ENCODE assay signal across 8 mouse cellular contexts in the genomic region with DNA sequence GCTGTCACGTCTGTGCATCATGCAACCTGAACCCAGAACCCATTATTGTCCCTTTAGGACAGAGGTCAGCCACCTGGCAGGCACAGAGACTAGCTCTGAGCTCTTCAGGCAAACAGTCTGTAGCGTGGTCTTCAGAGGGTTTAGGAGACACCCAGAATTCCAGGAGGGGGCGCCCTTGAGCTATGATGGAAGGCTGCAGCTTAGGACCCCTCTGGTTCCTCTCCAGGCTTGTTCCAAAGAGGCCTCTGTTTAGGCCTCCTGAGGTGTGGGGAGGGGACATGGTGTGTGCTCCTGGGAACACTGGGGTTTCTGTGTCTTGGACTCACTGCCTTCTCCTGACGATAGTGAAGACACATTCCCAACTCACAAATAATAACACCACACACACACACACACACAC. TPM values are rescaled to one million over a fixed set of nuclear protein-coding genes. Genes with fewer than 3 reads are reported as not detected.
DNase-seq lines count a peak whose midpoint lies in the region; ATAC-seq and TF ChIP-seq lines count a peak whose summit lies in the region.

No protein-coding gene starts in this region.

- H3K36me3 ChIP-seq in intestine, embryonic 16.5 days (ENCODE audit: control insufficient read depth, insufficient read depth, low read length) = no peaks in the 10 kb centered on the region
- no peaks in the 10 kb centered on the region for H3K36me3 ChIP-seq in limb, embryonic 10.5 days
- no peaks in the 10 kb centered on the region for H3K36me3 ChIP-seq in thymus, adult 2 months (ENCODE audit: control insufficient read depth, insufficient read depth, low read length)

- 50% methylated on average over 4 of the region's 4 CpGs for WGBS in bone marrow, adult 2 months
- 48% methylated on average over 4 of the region's 4 CpGs for WGBS in intestine, embryonic 16.5 days
- WGBS in limb, embryonic 10.5 days = 8% methylated on average over 4 of the region's 4 CpGs
- 57% methylated on average over 4 of the region's 4 CpGs for whole genome bisulfite sequencing in thymus, adult 2 months

- DNase-seq in cerebellum, adult 9-11 months = peak; percentile 14
- DNase-seq in cerebellum, adult 9-10 months = no peak
- peak; percentile 76 for DNase-seq in gastrocnemius, adult 18-20 months (ENCODE audit: low spot score)
- DNase-seq in limb, embryonic 10.5 days (ENCODE audit: low spot score) = peak; percentile 92
- peak; percentile 71 for DNase-seq in thymus, adult 2 months

- TF ChIP-seq CTCF in bone marrow, adult 2 months (IDR thresholded peaks at IDR 0.05; ENCODE audit: control insufficient read depth, insufficient read depth, low read length) = peak; percentile 45
- TF ChIP-seq CTCF in thymus, adult 2 months (IDR thresholded peaks at IDR 0.05; ENCODE audit: borderline replicate concordance, control insufficient read depth, extremely low read depth, insufficient read depth, low read length, poor library complexity) = peak; percentile 48; the same call in 1 of the 2 replicates

- H3K4me1 ChIP-seq in bone marrow, adult 2 months (ENCODE audit: control insufficient read depth, insufficient read depth, low read length) = no peaks in the 10 kb centered on the region
- H3K4me1 ChIP-seq in intestine, embryonic 16.5 days (ENCODE audit: control insufficient read depth, insufficient read depth, low read length) = no peaks in the 10 kb centered on the region
- peaks cover 38% of the 10 kb centered on the region for H3K4me1 ChIP-seq in limb, embryonic 10.5 days
- no peaks in the 10 kb centered on the region for H3K4me1 ChIP-seq in thymus, adult 2 months (replicated peaks; ENCODE audit: control insufficient read depth, insufficient read depth, low read length)

- no peak overlapping the region for H3K27ac ChIP-seq in bone marrow, adult 2 months (ENCODE audit: control insufficient read depth, insufficient read depth, low read depth, low read length, poor library complexity)
- no peak overlapping the region for H3K27ac ChIP-seq in intestine, embryonic 16.5 days (ENCODE audit: low read length)
- 0 out of 2 replicates have a peak overlapping the region, but pooled peaks have one; percentile 30 for H3K27ac ChIP-seq in limb, embryonic 10.5 days
- no peak overlapping the region for H3K27ac ChIP-seq in thymus, adult 2 months (ENCODE audit: control insufficient read depth, insufficient read depth, low read length)

- H3K9ac ChIP-seq in intestine, embryonic 16.5 days (ENCODE audit: low read depth, low read length) = no peak overlapping the region

- H3K4me3 ChIP-seq in bone marrow, adult 2 months (replicated peaks; ENCODE audit: control insufficient read depth, low read depth, low read length) = no peak overlapping the region
- no peak overlapping the region for H3K4me3 ChIP-seq in intestine, embryonic 16.5 days (ENCODE audit: low read length)
- H3K4me3 ChIP-seq in limb, embryonic 10.5 days = no peak overlapping the region
- no peak overlapping the region for H3K4me3 ChIP-seq in thymus, adult 2 months (ENCODE audit: control insufficient read depth, insufficient read depth, low read length)

- H3K27me3 ChIP-seq in intestine, embryonic 16.5 days (replicated peaks; ENCODE audit: control insufficient read depth, insufficient read depth, low read length) = no peaks in the 10 kb centered on the region
- H3K27me3 ChIP-seq in limb, embryonic 10.5 days (ENCODE audit: low read depth, poor library complexity, severe bottlenecking) = peaks cover 90% of the 10 kb centered on the region
- H3K27me3 ChIP-seq in thymus, adult 2 months (ENCODE audit: control insufficient read depth, insufficient read depth, low read length) = no peaks in the 10 kb centered on the region

- ATAC-seq in intestine, embryonic 16.5 days = peak; percentile 52; the same call in 1 of the 2 replicates
- ATAC-seq in monocyte, adult 5-6 weeks (replicated peaks; ENCODE audit: insufficient number of reproducible peaks, low FRiP score, low TSS enrichment, poor library complexity, severe bottlenecking) = 0 out of 2 replicates have a peak, but pooled peaks have one; percentile 33

- TF ChIP-seq POLR2A in bone marrow, adult 2 months (IDR thresholded peaks at IDR 0.05; ENCODE audit: borderline replicate concordance, control insufficient read depth, low read depth, low read length) = no peak
- no peak for TF ChIP-seq POLR2A in thymus, adult 2 months (IDR thresholded peaks at IDR 0.05; ENCODE audit: control insufficient read depth, extremely low read depth, insufficient read depth, low read length, poor library complexity)

- H3K9me3 ChIP-seq in intestine, embryonic 16.5 days (ENCODE audit: control insufficient read depth, low read length) = no peaks in the 10 kb centered on the region; the same call in 1 of the 2 replicates
- H3K9me3 ChIP-seq in limb, embryonic 10.5 days (replicated peaks) = no peaks in the 10 kb centered on the region

- H3K4me2 ChIP-seq in intestine, embryonic 16.5 days (ENCODE audit: low read depth, low read length) = no peak overlapping the region

RNA-seq across cellular contexts. Expression of gene Zfp503, which starts 20.4 kb away (rescaled TPM):
- 0.38 and 0.95 TPM in 2 replicates for polyA plus RNA-seq in bone marrow, adult 2 months (2011; ENCODE audit: insufficient read depth, insufficient read length, low replicate concordance, missing spikeins)
- 1 to 10 TPM; 4.7 to 7.6 TPM for total RNA-seq in gastrocnemius, adult 18-20 months (2021)
- polyA plus RNA-seq in intestine, embryonic 16.5 days (2015; fragmentation: Nextera tagmentation; extraction: Ambion mirVana) = 5.1 and 7.2 TPM in 2 replicates
- 18.5 and 22.6 TPM in 2 replicates for polyA plus RNA-seq in limb, embryonic 10.5 days (2016; fragmentation: Nextera tagmentation; extraction: Ambion mirVana)
- total RNA-seq in monocyte, adult 5-6 weeks (2017) = 0.38 to 0.64 TPM (median 0.58 TPM) in 3 replicates
- polyA plus RNA-seq in thymus, adult 2 months (2012; rRNA removed) = 8.1 and 8.4 TPM in 2 replicates

RNA-seq across cellular contexts. Expression of gene Lrmda, which starts 50.5 kb away (rescaled TPM):
- polyA plus RNA-seq in bone marrow, adult 2 months (2011; ENCODE audit: insufficient read depth, insufficient read length, low replicate concordance, missing spikeins) = 3.8 TPM in 1 of 2 replicates, not detected in the other
- 1 to 10 TPM; 2.3 to 3.1 TPM for total RNA-seq in gastrocnemius, adult 18-20 months (2021)
- polyA plus RNA-seq in intestine, embryonic 16.5 days (2015; fragmentation: Nextera tagmentation; extraction: Ambion mirVana) = 0.53 and 0.81 TPM in 2 replicates
- 0.48 and 0.51 TPM in 2 replicates for polyA plus RNA-seq in limb, embryonic 10.5 days (2016; fragmentation: Nextera tagmentation; extraction: Ambion mirVana)
- 6.4 to 20.3 TPM (median 10.3 TPM) in 3 replicates for total RNA-seq in monocyte, adult 5-6 weeks (2017)
- polyA plus RNA-seq in thymus, adult 2 months (2012; rRNA removed) = 0.51 and 0.68 TPM in 2 replicates
